Mouse (Mus musculus) CH12.LX (cell line): ENCODE measurements around the gene Tmub1. TPM values are rescaled to one million over a fixed set of nuclear protein-coding genes. Genes with fewer than 3 reads are reported as not detected.

Experiments used
- DNase-seq: peaks from one replicate; pipeline ENCODE4 v3.0.0-alpha.2; 2013; ENCODE audit errors: extremely low read depth
- H3K27ac ChIP-seq: 2 replicates; pipeline ENCODE4 v1.5.1; 2012; ENCODE audit warnings: low read depth, mild to moderate bottlenecking, control low read depth, moderate library complexity; ENCODE audit not compliant: insufficient read depth
- H3K27me3 ChIP-seq: replicated peaks from 2 replicates; pipeline ENCODE3; 2012; ENCODE audit warnings: inconsistent platforms
- H3K36me3 ChIP-seq, 2 experiments: replicated peaks in 1 of 2; 2 replicates each; pipeline versions ENCODE3 to v1.6.1; 2012; ENCODE audit warnings: inconsistent platforms in 1 of 2, low read length in 1 of 2, mild to moderate bottlenecking in 1 of 2, mixed read lengths in 1 of 2, moderate library complexity in 1 of 2; ENCODE audit not compliant: control insufficient read depth in 1 of 2, insufficient read depth in 1 of 2
- H3K4me1 ChIP-seq, 2 experiments: 2 replicates each; pipeline ENCODE4 v1.6.1; 2012; ENCODE audit warnings: inconsistent platforms in 1 of 2, moderate library complexity in 1 of 2; ENCODE audit not compliant: insufficient read depth in 2 of 2, control insufficient read depth in 1 of 2
- H3K4me2 ChIP-seq: 2 replicates; pipeline ENCODE4 v1.6.1; 2012; ENCODE audit warnings: low read depth, mild to moderate bottlenecking, control low read depth; ENCODE audit not compliant: poor library complexity, insufficient read depth, severe bottlenecking
- H3K4me3 ChIP-seq, 3 experiments: fragments of 150-350 bp in 1 of 3; sonication (generic) in 1 of 3; replicated peaks in 1 of 3; 2 replicates each; pipeline versions ENCODE3 to v1.5.1; 2011 to 2012; ENCODE audit warnings: low read depth in 2 of 3, low read length in 2 of 3, mild to moderate bottlenecking in 2 of 3, moderate library complexity in 2 of 3, control low read depth in 1 of 3, improper control_type of control experiment in 1 of 3, inconsistent platforms in 1 of 3, mixed read lengths in 1 of 3; ENCODE audit not compliant: poor library complexity in 1 of 3
- H3K79me2 ChIP-seq: replicated peaks from 2 replicates; pipeline ENCODE4 v1.6.1; 2012; ENCODE audit warnings: mild to moderate bottlenecking, moderate library complexity; ENCODE audit not compliant: control insufficient read depth, poor library complexity, insufficient read depth, severe bottlenecking; ENCODE audit errors: extremely low read depth
- H3K9ac ChIP-seq: 2 replicates; pipeline ENCODE4 v1.6.1; 2012; ENCODE audit warnings: low read depth, mild to moderate bottlenecking, control low read depth, moderate library complexity; ENCODE audit not compliant: insufficient read depth
- H3K9me3 ChIP-seq: replicated peaks from 2 replicates; pipeline ENCODE3; 2012; ENCODE audit warnings: low read length, inconsistent platforms, mixed read lengths
- BHLHE40 ChIP-seq: IDR thresholded peaks from 2 replicates; pipeline ENCODE4 v1.6.1; 2011; ENCODE audit warnings: mild to moderate bottlenecking, low read depth, low read length, improper control_type of control experiment
- CTCF ChIP-seq, 2 experiments: IDR thresholded peaks in 1 of 2; conservative IDR thresholded peaks in 1 of 2; 2 replicates each; pipeline ENCODE4 v1.5.1; 2011 to 2012; ENCODE audit warnings: low read depth in 2 of 2, low read length in 2 of 2, improper control_type of control experiment in 1 of 2, inconsistent platforms in 1 of 2, mild to moderate bottlenecking in 1 of 2, moderate library complexity in 1 of 2
- EP300 ChIP-seq: IDR thresholded peaks from 2 replicates; pipeline ENCODE4 v1.6.1; 2011; ENCODE audit warnings: low read length, improper control_type of control experiment
- GABPA ChIP-seq: IDR thresholded peaks from 2 replicates; pipeline ENCODE4 v1.6.1; 2012; ENCODE audit warnings: low read depth, low read length, improper control_type of control experiment, inconsistent platforms; ENCODE audit not compliant: insufficient replicate concordance
- HCFC1 ChIP-seq: IDR thresholded peaks from 2 replicates; pipeline ENCODE4 v1.6.1; 2012; ENCODE audit warnings: low read depth, mild to moderate bottlenecking, inconsistent platforms, low read length, improper control_type of control experiment
- IRF4 ChIP-seq: IDR thresholded peaks from 2 replicates; pipeline ENCODE4 v1.6.1; 2014; ENCODE audit warnings: low read depth, mild to moderate bottlenecking, inconsistent platforms, low read length, improper control_type of control experiment
- JUND ChIP-seq: conservative IDR thresholded peaks from 2 replicates; pipeline ENCODE4 v1.6.1; 2011; ENCODE audit warnings: low read depth, low read length, improper control_type of control experiment
- KAT2A ChIP-seq: IDR thresholded peaks from 2 replicates; pipeline ENCODE4 v1.6.1; 2012; ENCODE audit warnings: low read length, improper control_type of control experiment, inconsistent platforms; ENCODE audit not compliant: insufficient replicate concordance
- MAX ChIP-seq: IDR thresholded peaks from 2 replicates; pipeline ENCODE4 v1.6.1; 2011; ENCODE audit warnings: low read length, improper control_type of control experiment
- MAZ ChIP-seq: IDR thresholded peaks from 2 replicates; pipeline ENCODE4 v1.6.1; 2012; ENCODE audit warnings: low read depth, mild to moderate bottlenecking, inconsistent platforms, low read length, improper control_type of control experiment, moderate library complexity
- MXI1 ChIP-seq: IDR thresholded peaks from 2 replicates; pipeline ENCODE4 v1.6.1; 2011; ENCODE audit warnings: mild to moderate bottlenecking, low read depth, low read length, improper control_type of control experiment
- MYC ChIP-seq: IDR thresholded peaks from 2 replicates; pipeline ENCODE4 v1.6.1; 2011; ENCODE audit warnings: low read depth, mild to moderate bottlenecking, improper control_type of control experiment, low read length
- POLR2AphosphoS2 ChIP-seq: IDR thresholded peaks from 2 replicates; pipeline ENCODE4 v1.6.1; 2011; ENCODE audit warnings: low read depth, low read length, improper control_type of control experiment
- RCOR1 ChIP-seq: conservative IDR thresholded peaks from 2 replicates; pipeline ENCODE4 v1.6.1; 2012; ENCODE audit warnings: low read depth, mild to moderate bottlenecking, inconsistent platforms, low read length, improper control_type of control experiment
- SIN3A ChIP-seq: IDR thresholded peaks from 2 replicates; pipeline ENCODE4 v1.6.1; 2012; ENCODE audit warnings: low read length, improper control_type of control experiment, inconsistent platforms
- TCF12 ChIP-seq: IDR thresholded peaks from 2 replicates; pipeline ENCODE4 v1.6.1; 2014; ENCODE audit warnings: low read depth, mild to moderate bottlenecking, inconsistent platforms, low read length, improper control_type of control experiment
- USF1 ChIP-seq: IDR thresholded peaks from 2 replicates; pipeline ENCODE4 v1.6.1; 2014; ENCODE audit warnings: low read depth, mild to moderate bottlenecking, inconsistent platforms, low read length, improper control_type of control experiment
- USF2 ChIP-seq: conservative IDR thresholded peaks from 2 replicates; pipeline ENCODE4 v1.6.1; 2011; ENCODE audit warnings: low read depth, low read length, improper control_type of control experiment
- dilution Hi-C: fragments of 300-500 bp; cut with MboI; formaldehyde crosslinking; loops from 2 replicates; pipeline ENCODE4 v1.14.3; 2020; ENCODE audit warnings: low sequenced_read_pairs; ENCODE audit not compliant: extremely low pct_unique_long_range_greater_than_20kb, extremely low pct_ligation_motif_present
- in situ Hi-C: fragments of 300-500 bp; cut with MboI; formaldehyde crosslinking; loops from 3 replicates; pipeline ENCODE4 v1.14.3; 2019; ENCODE audit warnings: low sequenced_read_pairs, low pct_ligation_motif_present, low pct_unique_long_range_greater_than_20kb, mixed read lengths
- polyA plus RNA-seq: library from polyadenylated mRNA; unstranded; fragments of >175 nt; gene quantifications from 2 replicates; pipeline ENCODE4 v1.2.1, GENCODE M21; 2012; ENCODE audit warnings: low read depth; ENCODE audit not compliant: insufficient read length
- total RNA-seq, 2 experiments: library from RNA; depleted of rRNA; stranded (reverse); fragments of 300-350 nt in 1 of 2; fragments of >200 nt in 1 of 2; gene quantifications; 2 replicates each; pipeline ENCODE4 v1.2.3; 2012 to 2014

Tmub1 gene
- total and polyA plus RNA-seq, 3 experiments, result 6.1 to 13.1 (median 11.2) TPM

- Histone ChIP-seq H3K27ac (no peak overlapping the region), H3K36me3 (peaks cover 64 to 98% of the 10 kb centered on the region in 2 experiments), H3K4me3 (no peak overlapping the region), H3K27me3 (no peaks in the 10 kb centered on the region), H3K4me1 (peaks cover 0 to 13% of the 10 kb centered on the region in 2 experiments; a peak in 2 of 4 replicates), H3K79me2 (no peaks in the 10 kb centered on the region), H3K4me2 (no peak overlapping the region), H3K9ac (no peak overlapping the region), H3K9me3 (no peaks in the 10 kb centered on the region)
- TF ChIP-seq HCFC1 (no peak), MAX (no peak), USF2 (no peak), BHLHE40 (no peak), USF1 (no peak), GABPA (no peak), MXI1 (no peak), EP300 (no peak), MAZ (no peak), RCOR1 (no peak), IRF4 (no peak), TCF12 (no peak), JUND (no peak), KAT2A (no peak), CTCF (conservative IDR thresholded peaks at IDR 0.05 in 1 of 2, IDR thresholded peaks at IDR 0.05 in 1 of 2; ENCODE audit: low read depth in 2 of 2, low read length in 2 of 2) (no peak), POLR2AphosphoS2 (no peak), MYC (no peak)
- in situ Hi-C loops, result no loop called here
- peak; percentile 34 for DNase-seq
- dilution Hi-C loops, result no loop called here
These were observed 42.9 kb downstream of the Tmub1 start for GRCm38 (mm10) chr5:24404594-24405360.

GRCm38 (mm10) chr5:24401969-24402368 lies 45.7 kb downstream of the Tmub1 start:
- no peak overlapping the region for H3K27ac ChIP-seq
- no peak overlapping the region for H3K9ac ChIP-seq
- peaks cover 44 to 82% of the 10 kb centered on the region in 2 experiments for H3K36me3 ChIP-seq
- H3K79me2 ChIP-seq, result no peaks in the 10 kb centered on the region
- H3K4me1 ChIP-seq, result peaks cover 6 to 27% of the 10 kb centered on the region in 2 experiments
- no peak for DNase-seq
- in situ Hi-C loops, result no loop called here
- no peaks in the 10 kb centered on the region for H3K27me3 ChIP-seq
- H3K4me2 ChIP-seq, result no peak overlapping the region
- no peak for TF ChIP-seq SIN3A
- no peaks in the 10 kb centered on the region for H3K9me3 ChIP-seq
- H3K4me3 ChIP-seq, result no peak overlapping the region
- dilution Hi-C loops, result no loop called here
